Mouse (Mus musculus): Measurements from ENCODE around the gene Fdxr. TPM values are rescaled to one million over a fixed set of nuclear protein-coding genes. Genes with fewer than 3 reads are reported as not detected.

Fdxr gene
- total RNA-seq, 2 experiments from 2014 or later: 608 to 629 TPM

- DNase-seq (ENCODE audit: low spot score in 2 of 2): peak; percentile 67 to 69
Measured at GRCm38 (mm10) chr11:115270148-115270861, 6.5 kb downstream of the Fdxr start.

GRCm38 (mm10) chr11:115269330-115270066 lies 7.4 kb downstream of the Fdxr start:
- DNase-seq (ENCODE audit: low spot score in 2 of 2): no peak

GRCm38 (mm10) chr11:115267958-115268357 lies 8.9 kb downstream of the Fdxr start:
- DNase-seq (ENCODE audit: low spot score in 2 of 2): no peak

- no peak for DNase-seq (ENCODE audit: low spot score in 2 of 2)
Measured at GRCm38 (mm10) chr11:115267061-115267883, 9.6 kb downstream of the Fdxr start, which contains the start of gene Grin2c. Grin2c (minus strand) TSS chr11:115267243.

- no peak for DNase-seq (ENCODE audit: low spot score in 2 of 2)
Measured at GRCm38 (mm10) chr11:115266400-115266778, 10.5 kb downstream of the Fdxr start.

- no peak for DNase-seq (ENCODE audit: low spot score in 2 of 2)
Measured at GRCm38 (mm10) chr11:115265771-115266399, 11.0 kb downstream of the Fdxr start.

- no peak for DNase-seq (ENCODE audit: low spot score in 2 of 2)
Measured at GRCm38 (mm10) chr11:115264862-115265668, 11.8 kb downstream of the Fdxr start.

GRCm38 (mm10) chr11:115264136-115264861 lies 12.6 kb downstream of the Fdxr start:
- no peak for DNase-seq (ENCODE audit: low spot score in 2 of 2)

- no peak for DNase-seq (ENCODE audit: low spot score in 2 of 2)
Measured at GRCm38 (mm10) chr11:115262954-115263353, 13.9 kb downstream of the Fdxr start.

GRCm38 (mm10) chr11:115259134-115259533 lies 17.7 kb downstream of the Fdxr start:
- no peak for DNase-seq (ENCODE audit: low spot score in 2 of 2)

- no peak for DNase-seq (ENCODE audit: low spot score in 2 of 2)
Measured at GRCm38 (mm10) chr11:115257775-115258510, 18.9 kb downstream of the Fdxr start.

GRCm38 (mm10) chr11:115251258-115251657 lies 25.6 kb downstream of the Fdxr start:
- no peak for DNase-seq (ENCODE audit: low spot score in 2 of 2)

- DNase-seq (ENCODE audit: low spot score in 2 of 2): no peak
Measured at GRCm38 (mm10) chr11:115250405-115251090, 26.3 kb downstream of the Fdxr start.

- no peak for DNase-seq (ENCODE audit: low spot score in 2 of 2)
Measured at GRCm38 (mm10) chr11:115249721-115250404, 27.0 kb downstream of the Fdxr start.

GRCm38 (mm10) chr11:115247945-115248344 lies 28.9 kb downstream of the Fdxr start:
- DNase-seq (ENCODE audit: low spot score in 2 of 2): no peak

GRCm38 (mm10) chr11:115247240-115247639 lies 29.6 kb downstream of the Fdxr start:
- no peak for DNase-seq (ENCODE audit: low spot score in 2 of 2)

GRCm38 (mm10) chr11:115246386-115246785 lies 30.5 kb downstream of the Fdxr start:
- DNase-seq (ENCODE audit: low spot score in 2 of 2): no peak

- no peak for DNase-seq (ENCODE audit: low spot score in 2 of 2)
Measured at GRCm38 (mm10) chr11:115244840-115245239, 32.0 kb downstream of the Fdxr start.

Data from adrenal gland, postnatal 4 days (tissue).